Mouse (Mus musculus) thymus, adult 2 months (tissue): ENCODE data around the gene Tead2. TPM values are rescaled to one million over a fixed set of nuclear protein-coding genes. Genes with fewer than 3 reads are reported as not detected.

Source experiments
- DNase-seq: peaks from one replicate; pipeline ENCODE4 v3.0.0; 2021
- H3K27ac ChIP-seq: fragments of 200-500 bp; 2 replicates; pipeline ENCODE4 v1.5.1; 2012; ENCODE audit warnings: low read length, control low read depth; ENCODE audit not compliant: control insufficient read depth, insufficient read depth
- H3K27me3 ChIP-seq: fragments of 200-500 bp; 2 replicates; pipeline ENCODE4 v1.6.1; 2012; ENCODE audit warnings: mild to moderate bottlenecking, low read length, moderate library complexity, mixed read lengths; ENCODE audit not compliant: control insufficient read depth, insufficient read depth
- H3K36me3 ChIP-seq: fragments of 200-500 bp; 2 replicates; pipeline ENCODE4 v1.6.1; 2012; ENCODE audit warnings: mild to moderate bottlenecking, low read length, moderate library complexity; ENCODE audit not compliant: control insufficient read depth, insufficient read depth
- H3K4me1 ChIP-seq: fragments of 200-500 bp; replicated peaks from 2 replicates; pipeline ENCODE4 v1.6.1; 2012; ENCODE audit warnings: low read length; ENCODE audit not compliant: control insufficient read depth, insufficient read depth
- H3K4me3 ChIP-seq: fragments of 200-500 bp; 2 replicates; pipeline ENCODE4 v1.5.1; 2012; ENCODE audit warnings: mild to moderate bottlenecking, low read length, control low read depth, moderate library complexity; ENCODE audit not compliant: control insufficient read depth, insufficient read depth
- CTCF ChIP-seq: fragments of 200-500 bp; IDR thresholded peaks from 2 replicates; pipeline ENCODE4 v1.5.1; 2012; ENCODE audit warnings: mild to moderate bottlenecking, control low read depth, low read length, moderate library complexity, borderline replicate concordance; ENCODE audit not compliant: control insufficient read depth, poor library complexity, insufficient read depth; ENCODE audit errors: extremely low read depth
- POLR2A ChIP-seq: fragments of 200-500 bp; IDR thresholded peaks from 2 replicates; pipeline ENCODE4 v1.6.1; 2012; ENCODE audit warnings: mild to moderate bottlenecking, low read length, control low read depth, moderate library complexity; ENCODE audit not compliant: control insufficient read depth, poor library complexity, insufficient read depth; ENCODE audit errors: extremely low read depth
- WGBS: fragments of 180-500 bp; shearing (Covaris S2); methylation state at CpG from one replicate; pipeline ENCODE4 v1.1.7; 2018; 5-methylcytosine and 5-hydroxymethylcytosine counted together
- polyA plus RNA-seq: library from polyadenylated mRNA; depleted of rRNA; stranded (reverse); fragments of >200 nt; gene quantifications from 2 replicates; pipeline ENCODE4 v1.2.3, GENCODE M21; 2012

Tead2 gene
- polyA plus RNA-seq, 1 experiment: 8.5 TPM

GRCm38 (mm10) chr7:45174567-45175280 lies 40.8 kb upstream of the Tead2 start:
- no peak for TF ChIP-seq CTCF
- no peak for TF ChIP-seq POLR2A
- Histone ChIP-seq H3K27me3 (peaks cover 27% of the 10 kb centered on the region), H3K4me1 (no peaks in the 10 kb centered on the region), H3K36me3 (no peaks in the 10 kb centered on the region), H3K4me3 (no peak overlapping the region), H3K27ac (no peak overlapping the region)
- DNase-seq: no peak
- WGBS: 4% methylated on average over 28 of the region's 29 CpGs

GRCm38 (mm10) chr7:45175398-45175797 lies 40.2 kb upstream of the Tead2 start:
- DNase-seq: no peak
- Histone ChIP-seq H3K27me3 (peaks cover 31% of the 10 kb centered on the region), H3K27ac (no peak overlapping the region), H3K4me3 (no peak overlapping the region), H3K36me3 (no peaks in the 10 kb centered on the region), H3K4me1 (no peaks in the 10 kb centered on the region)
- TF ChIP-seq CTCF: no peak
- no peak for TF ChIP-seq POLR2A
- WGBS: under 1% methylated on average over 13 of the region's 13 CpGs

GRCm38 (mm10) chr7:45175929-45176328 lies 39.6 kb upstream of the Tead2 start:
- no peak for DNase-seq
- Histone ChIP-seq H3K27ac (no peak overlapping the region), H3K4me1 (no peaks in the 10 kb centered on the region), H3K4me3 (no peak overlapping the region), H3K27me3 (peaks cover 35% of the 10 kb centered on the region), H3K36me3 (no peaks in the 10 kb centered on the region)
- 11% methylated on average over 23 of the region's 23 CpGs for WGBS
- TF ChIP-seq POLR2A (no peak), CTCF (no peak)

- H3K27me3 ChIP-seq: peaks cover 35% of the 10 kb centered on the region
- H3K4me3 ChIP-seq: no peak overlapping the region
- TF ChIP-seq CTCF (no peak), POLR2A (no peak)
- DNase-seq: no peak
- no peaks in the 10 kb centered on the region for H3K4me1 ChIP-seq
- WGBS: 6% methylated on average over 30 of the region's 31 CpGs
- no peak overlapping the region for H3K27ac ChIP-seq
- no peaks in the 10 kb centered on the region for H3K36me3 ChIP-seq
Observed at GRCm38 (mm10) chr7:45176356-45176755, 39.2 kb upstream of the Tead2 start.

- Histone ChIP-seq H3K27me3 (peaks cover 39% of the 10 kb centered on the region), H3K27ac (no peak overlapping the region), H3K4me1 (peaks cover 6% of the 10 kb centered on the region; the same call in 1 of the 2 replicates), H3K36me3 (no peaks in the 10 kb centered on the region), H3K4me3 (no peak overlapping the region)
- TF ChIP-seq POLR2A: no peak
- no peak for TF ChIP-seq CTCF
- DNase-seq: no peak
- WGBS: 25% methylated on average over 7 of the region's 7 CpGs
Observed at GRCm38 (mm10) chr7:45178550-45178949, 37.0 kb upstream of the Tead2 start.

GRCm38 (mm10) chr7:45179469-45179868 lies 36.1 kb upstream of the Tead2 start, which contains the start of gene Gfy:
Gene Gfy (minus strand): TSS chr7:45179569.
- Histone ChIP-seq H3K27me3 (peaks cover 38% of the 10 kb centered on the region), H3K27ac (no peak within 1 kb of the TSS), H3K4me1 (peaks cover 6% of the 10 kb centered on the region; the same call in 1 of the 2 replicates), H3K36me3 (no peaks in the 10 kb centered on the region), H3K4me3 (no peak within 1 kb of the TSS)
- 40% methylated on average over 7 of the region's 7 CpGs for WGBS
- TF ChIP-seq CTCF: no peak
- no peak for TF ChIP-seq POLR2A
- no peak for DNase-seq
